Mouse (Mus musculus): ENCODE data around the gene Ewsr1. TPM values are rescaled to one million over a fixed set of nuclear protein-coding genes. Genes with fewer than 3 reads are reported as not detected.
A peak's percentile ranks its signal among the peaks of the same experiment; 100 is the strongest.
"Not testable (repeated sequence)": the region's sequence is repeated elsewhere in the genome, so short reads cannot be mapped to it uniquely, and the experiment has no call there.

Gene Ewsr1
- polyA plus RNA-seq, 1 experiment, result 140 TPM

DNA sequence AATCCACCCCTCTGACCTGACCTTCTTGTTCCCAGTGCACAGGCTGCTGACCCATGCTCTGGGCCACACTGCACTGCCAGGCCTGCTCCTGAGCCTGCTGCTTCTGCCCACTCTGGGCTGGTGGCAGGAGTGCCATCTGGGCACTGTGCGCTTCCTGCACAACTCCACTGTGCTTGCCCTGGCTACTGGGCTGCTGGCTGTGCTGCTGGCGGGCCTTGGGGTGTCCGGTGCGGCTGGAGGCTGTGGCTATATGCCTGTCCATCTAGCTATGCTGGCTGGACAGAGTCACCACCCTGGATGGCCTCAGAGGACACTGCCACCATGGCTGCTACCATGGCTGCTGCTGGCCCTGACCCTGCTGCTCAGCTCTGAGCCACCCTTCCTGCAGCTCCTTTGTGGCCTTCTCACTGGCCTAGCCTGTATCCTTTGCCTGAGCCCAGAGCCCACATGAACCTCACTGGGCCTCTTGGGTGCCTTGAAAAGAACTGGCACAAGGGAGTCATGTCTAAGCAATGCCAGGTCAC is 5.0 kb upstream of the Ewsr1 start:
- no peak overlapping the region for H3K4me3 ChIP-seq (ENCODE audit: insufficient read depth, low read depth, low read length)
- H3K4me1 ChIP-seq (ENCODE audit: control insufficient read depth, insufficient read depth, insufficient read length, low read length), result no peaks in the 10 kb centered on the region
- H3K27ac ChIP-seq (replicated peaks; ENCODE audit: low read depth, low read length), result no peak overlapping the region

DNA sequence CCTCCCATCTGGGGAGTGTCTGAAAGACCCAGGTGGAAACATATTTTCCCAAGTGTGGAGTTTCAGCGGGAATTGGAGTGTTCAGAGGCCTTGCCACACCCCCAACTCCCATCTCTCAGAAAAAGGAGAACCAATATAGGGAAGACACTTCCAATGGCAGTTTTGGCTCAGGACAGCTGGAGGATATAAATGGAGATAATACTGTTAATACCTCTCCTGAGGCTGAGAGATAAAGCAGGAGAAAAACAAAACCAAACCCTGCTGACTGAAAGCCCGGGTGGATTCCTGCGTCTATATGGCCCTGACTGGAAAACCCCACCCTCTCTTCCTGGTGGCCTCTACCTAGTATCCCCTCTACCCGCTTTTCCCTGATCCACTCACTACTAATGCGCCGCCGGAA is 3.3 kb upstream of the Ewsr1 start:
- H3K4me3 ChIP-seq (ENCODE audit: insufficient read depth, low read depth, low read length), result no peak overlapping the region

DNA sequence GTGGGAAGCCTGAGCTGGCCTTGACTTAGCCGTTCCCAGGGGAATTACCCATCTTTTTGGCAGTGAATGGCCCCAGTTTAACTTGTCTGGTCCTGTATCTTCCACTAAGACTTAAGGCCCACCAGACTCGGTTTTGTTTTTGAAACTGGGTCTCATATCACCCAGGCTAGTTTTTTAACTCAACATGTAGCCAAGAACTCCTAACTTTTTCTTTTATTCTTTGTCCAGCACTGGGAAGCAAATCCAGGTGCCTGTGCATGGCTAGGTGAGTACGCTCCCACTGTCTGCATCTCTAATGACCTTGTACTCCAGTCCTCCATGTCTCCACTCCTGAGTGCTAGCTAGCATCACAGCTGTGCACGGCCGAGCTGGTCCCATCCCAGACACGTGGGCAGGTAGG is 2.6 kb upstream of the Ewsr1 start:
- no peak overlapping the region for H3K4me3 ChIP-seq (ENCODE audit: insufficient read depth, low read depth, low read length)
- no peaks in the 10 kb centered on the region; the same call in 1 of the 2 replicates for H3K4me1 ChIP-seq (ENCODE audit: control insufficient read depth, insufficient read depth, insufficient read length, low read length)
- H3K27ac ChIP-seq (replicated peaks; ENCODE audit: low read depth, low read length), result no peak overlapping the region

More for the DNA sequence above, 3.3 kb upstream of the Ewsr1 start:
- Histone ChIP-seq H3K4me1 (ENCODE audit: control insufficient read depth, insufficient read depth, insufficient read length, low read length) (no peaks in the 10 kb centered on the region), H3K27ac (replicated peaks; ENCODE audit: low read depth, low read length) (no peak overlapping the region)

DNA sequence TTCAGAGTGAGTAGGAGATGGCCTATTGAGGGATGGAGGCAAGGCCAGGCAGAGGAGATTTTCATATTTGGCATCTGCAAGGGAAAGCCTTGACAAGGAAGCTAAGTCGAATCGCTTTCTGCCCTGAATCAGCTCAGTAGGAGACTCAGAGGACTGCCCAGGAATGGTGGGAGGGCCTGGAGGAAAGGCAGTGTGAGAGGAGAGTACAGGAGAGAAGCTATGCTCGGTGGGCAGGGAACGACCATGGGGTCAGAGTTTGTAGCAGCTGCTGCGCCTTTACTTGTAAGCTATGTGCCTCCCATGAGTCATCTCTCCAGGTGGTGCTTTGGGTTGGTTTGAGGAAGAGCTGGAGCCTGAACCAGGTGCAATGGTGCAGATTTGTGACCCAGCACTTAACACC is 1.7 kb upstream of the Ewsr1 start:
- no peak overlapping the region for H3K4me3 ChIP-seq (ENCODE audit: insufficient read depth, low read depth, low read length)
- H3K27ac ChIP-seq (replicated peaks; ENCODE audit: low read depth, low read length), result no peak overlapping the region
- H3K4me1 ChIP-seq (ENCODE audit: control insufficient read depth, insufficient read depth, insufficient read length, low read length), result peaks cover 3% of the 10 kb centered on the region

DNA sequence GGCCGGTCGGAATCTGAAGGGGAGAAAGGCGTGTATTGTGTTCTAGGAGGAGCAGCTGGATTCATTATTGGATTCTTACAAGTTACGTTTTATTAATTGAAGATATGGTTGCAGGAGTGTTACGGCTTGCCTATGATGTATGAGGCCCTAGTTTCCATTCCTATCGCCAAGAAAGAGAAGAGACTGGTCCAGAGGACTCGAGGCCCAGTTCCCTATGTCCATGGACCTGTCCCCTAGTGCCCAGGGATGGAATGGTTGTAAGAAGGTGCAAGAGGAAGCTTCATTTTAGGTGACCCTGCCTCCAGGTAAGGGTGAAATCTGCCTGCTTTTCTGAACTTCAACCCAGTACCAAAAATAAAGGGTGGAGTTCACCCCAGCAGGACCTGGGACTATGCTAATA is 1.2 kb upstream of the Ewsr1 start:
- Histone ChIP-seq H3K27ac (replicated peaks; ENCODE audit: low read depth, low read length) (no peak overlapping the region), H3K4me3 (ENCODE audit: insufficient read depth, low read depth, low read length) (peak overlapping the region; percentile 78), H3K4me1 (ENCODE audit: control insufficient read depth, insufficient read depth, insufficient read length, low read length) (peaks cover 3% of the 10 kb centered on the region)

DNA sequence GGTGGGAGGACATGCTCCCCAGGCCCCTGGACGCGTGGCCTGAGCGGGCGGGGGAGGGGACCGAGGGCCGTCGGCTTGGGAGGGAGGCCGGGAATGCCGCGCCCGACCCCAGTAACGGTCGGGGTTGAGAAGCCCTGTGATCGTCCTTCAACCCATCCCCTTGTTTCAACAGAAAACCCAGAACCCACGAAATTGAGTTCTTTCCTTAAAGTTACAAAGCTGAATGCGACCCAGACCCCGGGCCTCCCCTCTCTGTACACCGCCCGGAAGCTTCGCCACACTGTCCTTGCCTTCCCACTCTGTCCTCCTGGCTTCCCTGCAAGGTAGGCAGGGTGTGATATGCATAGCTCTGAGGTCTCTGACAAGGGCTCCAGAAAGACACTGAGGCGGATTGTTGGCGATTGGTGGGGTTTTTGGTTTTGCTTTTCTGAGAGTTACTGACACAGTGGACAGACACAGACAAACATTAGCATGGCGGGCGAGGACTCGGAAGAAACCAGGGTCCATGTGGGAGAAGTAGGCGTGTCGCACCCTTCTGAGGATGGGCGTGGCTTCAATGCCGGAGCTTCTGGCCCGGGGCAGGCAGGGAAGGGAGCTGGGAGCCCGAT is 614 bp upstream of the Ewsr1 start:
- Histone ChIP-seq H3K27ac (replicated peaks; ENCODE audit: low read depth, low read length) (peak overlapping the region; percentile 91), H3K4me1 (ENCODE audit: control insufficient read depth, insufficient read depth, insufficient read length, low read length) (peaks cover 3% of the 10 kb centered on the region), H3K4me3 (ENCODE audit: insufficient read depth, low read depth, low read length) (peak overlapping the region; percentile 78)

DNA sequence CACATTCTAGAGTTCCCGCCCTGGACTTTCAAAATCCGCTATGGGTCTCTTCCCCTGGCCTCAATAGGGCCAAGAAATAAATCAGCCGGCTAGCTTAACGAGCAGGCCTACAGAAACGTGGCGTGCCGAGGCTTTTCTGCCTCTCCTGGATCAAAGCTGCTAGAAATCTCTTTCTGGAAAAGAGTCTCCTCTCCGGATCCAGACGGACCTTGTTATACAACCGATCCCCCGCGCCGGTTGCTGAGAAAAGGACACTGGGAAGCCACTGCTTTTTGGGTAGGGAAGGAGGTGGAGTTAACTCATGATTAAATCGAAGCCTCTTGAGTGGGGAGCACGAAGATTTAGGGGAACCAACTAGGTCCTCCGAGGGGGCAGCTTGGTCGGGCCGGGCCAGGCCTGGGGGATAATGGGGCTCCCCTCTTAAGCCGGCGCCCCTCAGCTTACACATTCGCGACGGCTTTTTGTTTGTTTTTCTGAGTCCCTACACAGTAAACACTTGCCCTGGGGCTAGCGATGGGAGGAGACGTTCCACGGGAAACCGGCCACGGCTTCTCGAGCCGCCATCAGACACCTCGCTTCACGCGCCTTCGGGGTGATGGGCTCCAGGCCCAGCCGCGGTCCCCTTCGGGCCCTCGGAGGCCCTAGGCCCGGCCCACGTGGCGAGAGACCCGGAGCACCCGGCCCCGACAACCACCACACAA is 881 bp downstream of the Ewsr1 start:
- Histone ChIP-seq H3K4me3 (ENCODE audit: insufficient read depth, low read depth, low read length) (peak overlapping the region; percentile 78), H3K4me1 (ENCODE audit: control insufficient read depth, insufficient read depth, insufficient read length, low read length) (peaks cover 6% of the 10 kb centered on the region), H3K27ac (replicated peaks; ENCODE audit: low read depth, low read length) (peak overlapping the region; percentile 84)

GRCm38 (mm10) chr11:5096480-5097020 is 2.5 kb downstream of the Ewsr1 start:
- Histone ChIP-seq H3K4me3 (ENCODE audit: insufficient read depth, low read depth, low read length) (peak overlapping the region; percentile 78; the same call in 1 of the 2 replicates), H3K4me1 (ENCODE audit: control insufficient read depth, insufficient read depth, insufficient read length, low read length) (peaks cover 6% of the 10 kb centered on the region), H3K27ac (replicated peaks; ENCODE audit: low read depth, low read length) (no peak overlapping the region)

GRCm38 (mm10) chr11:5095877-5096276 is 3.2 kb downstream of the Ewsr1 start:
- Histone ChIP-seq H3K4me3 (ENCODE audit: insufficient read depth, low read depth, low read length) (no peak overlapping the region), H3K27ac (replicated peaks; ENCODE audit: low read depth, low read length) (no peak overlapping the region), H3K4me1 (ENCODE audit: control insufficient read depth, insufficient read depth, insufficient read length, low read length) (peaks cover 6% of the 10 kb centered on the region)

- Histone ChIP-seq H3K4me3 (ENCODE audit: insufficient read depth, low read depth, low read length) (no peak overlapping the region), H3K4me1 (ENCODE audit: control insufficient read depth, insufficient read depth, insufficient read length, low read length) (peaks cover 6% of the 10 kb centered on the region), H3K27ac (replicated peaks; ENCODE audit: low read depth, low read length) (no peak overlapping the region)
Measured at GRCm38 (mm10) chr11:5091706-5092105, 7.4 kb downstream of the Ewsr1 start.

GRCm38 (mm10) chr11:5089147-5089546 is 9.9 kb downstream of the Ewsr1 start:
- Histone ChIP-seq H3K4me1 (ENCODE audit: control insufficient read depth, insufficient read depth, insufficient read length, low read length) (0 out of 2 replicates have a peak, but pooled peaks cover under 1% of the 10 kb centered on the region), H3K27ac (replicated peaks; ENCODE audit: low read depth, low read length) (no peak overlapping the region), H3K4me3 (ENCODE audit: insufficient read depth, low read depth, low read length) (no peak overlapping the region)

GRCm38 (mm10) chr11:5076843-5077242 is 22.2 kb downstream of the Ewsr1 start:
- not testable (repeated sequence) for H3K27ac ChIP-seq (replicated peaks; ENCODE audit: low read depth, low read length); H3K4me1 ChIP-seq (ENCODE audit: control insufficient read depth, insufficient read depth, insufficient read length, low read length); H3K4me3 ChIP-seq (ENCODE audit: insufficient read depth, low read depth, low read length)

DNA sequence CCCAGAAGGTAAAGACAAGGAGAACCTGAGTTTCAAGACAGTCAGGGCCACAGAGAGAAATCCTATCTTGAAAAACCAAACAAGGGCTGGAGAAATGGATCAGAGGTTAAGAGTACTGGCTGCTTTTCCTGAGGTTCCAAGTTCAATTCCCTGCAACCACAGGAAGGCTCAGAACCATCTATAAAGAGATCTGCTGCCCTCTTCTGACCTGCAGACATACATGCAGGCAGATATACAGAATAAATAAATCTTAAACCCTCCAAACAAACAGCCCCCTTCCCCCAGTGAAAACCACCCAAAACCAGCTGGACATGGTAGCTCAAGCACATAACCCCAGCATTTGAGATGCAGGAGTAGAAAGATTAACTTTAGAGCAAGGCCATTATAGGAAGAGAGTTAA is 23.3 kb downstream of the Ewsr1 start:
- Histone ChIP-seq H3K27ac (replicated peaks; ENCODE audit: low read depth, low read length) (no peak overlapping the region), H3K4me3 (ENCODE audit: insufficient read depth, low read depth, low read length) (no peak overlapping the region), H3K4me1 (ENCODE audit: control insufficient read depth, insufficient read depth, insufficient read length, low read length) (no peaks in the 10 kb centered on the region)

- Histone ChIP-seq H3K27ac (replicated peaks; ENCODE audit: low read depth, low read length) (no peak overlapping the region), H3K4me3 (ENCODE audit: insufficient read depth, low read depth, low read length) (no peak overlapping the region), H3K4me1 (ENCODE audit: control insufficient read depth, insufficient read depth, insufficient read length, low read length) (no peaks in the 10 kb centered on the region)
Measured at GRCm38 (mm10) chr11:5074882-5075281, 24.2 kb downstream of the Ewsr1 start.

GRCm38 (mm10) chr11:5068126-5068971 is 30.7 kb downstream of the Ewsr1 start:
- H3K27ac ChIP-seq (replicated peaks; ENCODE audit: low read depth, low read length), result 0 out of 2 replicates have a peak overlapping the region, but pooled peaks have one; percentile 5
- no peak overlapping the region for H3K4me3 ChIP-seq (ENCODE audit: insufficient read depth, low read depth, low read length)
- H3K4me1 ChIP-seq (ENCODE audit: control insufficient read depth, insufficient read depth, insufficient read length, low read length), result peaks cover 11% of the 10 kb centered on the region

All from brown adipose tissue, adult 24 weeks (tissue).